Mouse (Mus musculus) cerebellum, adult 2 months (tissue): Measurements from ENCODE around the gene Sox30.

Experiments
- CTCF ChIP-seq: fragments of 200-500 bp; IDR thresholded peaks from 2 replicates; pipeline ENCODE4 v1.5.1; 2011; ENCODE audit warnings: low read depth, mild to moderate bottlenecking, control low read depth, low read length, moderate library complexity, borderline replicate concordance; ENCODE audit not compliant: insufficient read depth
- POLR2A ChIP-seq: fragments of 200-500 bp; IDR thresholded peaks from 2 replicates; pipeline ENCODE4 v1.6.1; 2011; ENCODE audit warnings: low read length, control low read depth, borderline replicate concordance; ENCODE audit not compliant: insufficient read depth

DNA sequence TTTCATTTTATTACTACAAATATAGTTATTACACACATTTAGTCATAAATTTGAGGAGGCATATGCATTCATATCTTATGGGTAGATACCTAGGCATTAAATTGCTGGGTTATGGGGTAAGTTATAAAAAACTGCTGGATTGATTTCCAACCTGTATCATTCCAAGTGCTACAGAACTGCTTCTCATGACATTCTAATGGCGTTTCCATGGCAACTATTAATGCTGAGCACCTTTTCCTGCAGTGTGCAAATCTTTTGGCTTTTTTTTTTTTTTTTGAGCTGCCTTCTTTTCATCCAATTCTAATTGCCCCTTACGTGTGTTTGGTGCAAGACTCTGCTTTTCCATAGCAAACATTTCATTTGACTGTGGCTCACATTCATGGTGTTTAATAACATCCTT is 49.9 kb downstream of the Sox30 start:
- TF ChIP-seq CTCF (no peak), POLR2A (no peak)
